9 mouse cellular contexts compared by ENCODE assay signal in genomic region chr12:31976544-31976943, GRCm38 (mm10). TPM values are rescaled to one million over a fixed set of nuclear protein-coding genes. Genes with fewer than 3 reads are reported as not detected.
A peak's percentile ranks its signal among the peaks of the same experiment; 100 is the strongest.
DNase-seq lines count a peak whose midpoint lies in the region; ATAC-seq and TF ChIP-seq lines count a peak whose summit lies in the region.
"Had no signal": no experiment of that assay in that cellular context is flagged by ENCODE, and none has a peak within 500 bp of the region (broad histone marks: within the 10 kb centered on the region; RNA-seq: fewer than 3 reads in every experiment).

No protein-coding gene starts in this region.

- H3K27ac ChIP-seq in layer of hippocampus, adult 2 months: no peak overlapping the region
- H3K27ac ChIP-seq in embryonic fibroblast, embryonic 13.5 days (ENCODE audit: insufficient read depth, low read length): no peak overlapping the region
- peak overlapping the region; percentile 60; the same call in 1 of the 2 replicates for H3K27ac ChIP-seq in midbrain, embryonic 16.5 days (ENCODE audit: low read length)

- no peaks in the 10 kb centered on the region for H3K27me3 ChIP-seq in midbrain, embryonic 16.5 days (ENCODE audit: control insufficient read depth, insufficient read depth, low read depth, low read length)

- no peak overlapping the region for H3K4me3 ChIP-seq in layer of hippocampus, adult 2 months
- H3K4me3 ChIP-seq in embryonic fibroblast, embryonic 13.5 days (ENCODE audit: insufficient read depth, low read length): no peak overlapping the region
- no peak overlapping the region for H3K4me3 ChIP-seq in midbrain, embryonic 16.5 days (ENCODE audit: low read depth, low read length)
- H3K4me3 ChIP-seq: erythroblast, embryonic 14.5 days had no signal

- H3K4me2 ChIP-seq in midbrain, embryonic 16.5 days (ENCODE audit: low read length): no peak overlapping the region

- H3K9me3 ChIP-seq in midbrain, embryonic 16.5 days (replicated peaks; ENCODE audit: control insufficient read depth, low read length, poor library complexity, severe bottlenecking): no peaks in the 10 kb centered on the region

- peak; percentile 52; the same call in 1 of the 2 replicates for ATAC-seq in midbrain, embryonic 16.5 days

- DNase-seq in adrenal gland, postnatal 36 days: peak; percentile 28 to 54
- no peak for DNase-seq in adrenal gland, adult 2 months
- DNase-seq in layer of hippocampus, adult 2 months (ENCODE audit: low spot score in 2 of 2): peak in 1 of 2 experiments; percentile 39
- no peak for DNase-seq in layer of hippocampus, adult 8-10 months (ENCODE audit: low spot score in 2 of 2)
- no peak for DNase-seq in spleen, postnatal 4 days (ENCODE audit: low spot score in 2 of 2)
- DNase-seq in gastrocnemius, postnatal 4 days (ENCODE audit: low spot score in 2 of 2): no peak

- H3K9ac ChIP-seq in midbrain, embryonic 16.5 days (ENCODE audit: low read depth, low read length): no peak overlapping the region

- TF ChIP-seq POLR2A in embryonic fibroblast, embryonic 13.5 days (IDR thresholded peaks at IDR 0.05; ENCODE audit: low read depth, low read length): no peak

- 0 out of 2 replicates have a peak, but pooled peaks cover 2% of the 10 kb centered on the region for H3K36me3 ChIP-seq in midbrain, embryonic 16.5 days (ENCODE audit: control insufficient read depth, insufficient read depth, low read length)

- WGBS in midbrain, embryonic 16.5 days: 33% methylated on average over 7 of the region's 7 CpGs

- peak; percentile 71 for TF ChIP-seq CTCF in layer of hippocampus, adult 2 months (conservative IDR thresholded peaks at IDR 0.05)
- 0 out of 2 replicates have a peak, but pooled peaks have one; percentile 12 for TF ChIP-seq CTCF in embryonic fibroblast, embryonic 13.5 days (IDR thresholded peaks at IDR 0.05; ENCODE audit: borderline replicate concordance, insufficient read depth, low read length)

- H3K4me1 ChIP-seq in embryonic fibroblast, embryonic 13.5 days (ENCODE audit: control insufficient read depth, insufficient read depth, low read length): peaks cover 7% of the 10 kb centered on the region
- H3K4me1 ChIP-seq in midbrain, embryonic 16.5 days (ENCODE audit: control insufficient read depth, insufficient read depth, low read length): no peaks in the 10 kb centered on the region

RNA-seq across cellular contexts. Expression of gene Hbp1, which starts 26.2 kb away (rescaled TPM):
- 100 to 1,000 TPM in 1 of 2 experiments, 10 to 100 TPM in 1; 63.6 to 125 TPM for total RNA-seq in adrenal gland, postnatal 36 days (2021)
- 10 to 100 TPM; 76.4 to 95.2 TPM for total RNA-seq in adrenal gland, adult 2 months (2021)
- polyA plus RNA-seq in adrenal gland, adult 2 months (2012; rRNA removed): 38.0 and 49.8 TPM in 2 replicates
- 10 to 100 TPM; 26.4 to 28.8 TPM for total RNA-seq in layer of hippocampus, adult 2 months (2021)
- 10 to 100 TPM; 26.2 to 32.4 (median 31.0) TPM for total RNA-seq in layer of hippocampus, adult 8-10 months (2022)
- 70.6 and 104 TPM in 2 replicates for polyA plus RNA-seq in embryonic fibroblast, embryonic 13.5 days (2011; ENCODE audit: insufficient read length, low read depth, missing spikeins)
- 39.8 and 43.2 TPM in 2 replicates for polyA plus RNA-seq in midbrain, embryonic 16.5 days (2015; fragmentation: Nextera tagmentation; extraction: Ambion mirVana)
- total RNA-seq in gastrocnemius, postnatal 4 days (2021): 10 to 100 TPM; 69.3 to 72.5 TPM

Comparison
In these comparisons a context has a peak if more than half of its experiments do, and no peak if none do; other contexts are left out.
1. DNase-seq: peak in adrenal gland, postnatal 36 days (2 of 2); none in adrenal gland, adult 2 months (single experiment), layer of hippocampus, adult 8-10 months (0 of 2), spleen, postnatal 4 days (0 of 2) and gastrocnemius, postnatal 4 days (0 of 2).